Mouse (Mus musculus) hindbrain, embryonic 12.5 days (tissue): ENCODE data around the gene Tead1. TPM values are rescaled to one million over a fixed set of nuclear protein-coding genes. Genes with fewer than 3 reads are reported as not detected.

Experiments
- ATAC-seq: fragments of 200-750 bp; cut with Nextera tagmentation; 2 replicates; pipeline ENCODE4 v1.8.0; 2017; ENCODE audit warnings: moderate TSS enrichment; ENCODE audit not compliant: low FRiP score
- H3K27ac ChIP-seq: fragments of 300-500 bp; sonication (generic); 2 replicates; pipeline ENCODE4 v1.5.1; 2016; ENCODE audit warnings: mild to moderate bottlenecking
- H3K27me3 ChIP-seq: fragments of 300-500 bp; sonication (generic); 2 replicates; pipeline ENCODE4 v1.6.1; 2016; ENCODE audit warnings: mild to moderate bottlenecking
- H3K36me3 ChIP-seq: fragments of 300-500 bp; sonication (generic); 2 replicates; pipeline ENCODE4 v1.6.1; 2016; ENCODE audit warnings: mild to moderate bottlenecking
- H3K4me1 ChIP-seq: fragments of 300-500 bp; sonication (generic); 2 replicates; pipeline ENCODE4 v1.6.1; 2016
- H3K4me2 ChIP-seq: fragments of 300-500 bp; sonication (generic); replicated peaks from 2 replicates; pipeline ENCODE4 v1.6.1; 2016; ENCODE audit warnings: mild to moderate bottlenecking
- H3K4me3 ChIP-seq: fragments of 300-500 bp; sonication (generic); 2 replicates; pipeline ENCODE4 v1.5.1; 2016; ENCODE audit warnings: mild to moderate bottlenecking
- H3K9ac ChIP-seq: fragments of 300-500 bp; sonication (generic); 2 replicates; pipeline ENCODE4 v1.6.1; 2016; ENCODE audit warnings: mild to moderate bottlenecking, moderate library complexity
- H3K9me3 ChIP-seq: fragments of 300-500 bp; sonication (generic); replicated peaks from 2 replicates; pipeline ENCODE4 v1.6.1; 2016; ENCODE audit warnings: mild to moderate bottlenecking
- WGBS: fragments of 180-500 bp; shearing (Covaris S2); methylation state at CpG from one replicate; pipeline ENCODE4 v1.1.7; 2016; 5-methylcytosine and 5-hydroxymethylcytosine counted together
- polyA plus RNA-seq: library from polyadenylated mRNA; unstranded; fragments of >200 nt; fragmentation: Nextera tagmentation; extraction: Ambion mirVana; gene quantifications from 2 replicates; pipeline ENCODE4 v1.2.1, GENCODE M21; 2016

The Tead1 gene
- polyA plus RNA-seq, 1 experiment from 2014 or later, result 25.4 TPM

GRCm38 (mm10) chr7:112812037-112812775 is 133.1 kb downstream of the Tead1 start:
- Histone ChIP-seq H3K4me3 (no peak overlapping the region), H3K4me2 (no peak overlapping the region), H3K4me1 (peaks cover 18% of the 10 kb centered on the region), H3K27me3 (no peaks in the 10 kb centered on the region), H3K9ac (no peak overlapping the region), H3K27ac (no peak overlapping the region), H3K36me3 (no peaks in the 10 kb centered on the region), H3K9me3 (no peaks in the 10 kb centered on the region)
- ATAC-seq, result no peak
- 64% methylated on average over 10 of the region's 10 CpGs for WGBS

- 92% methylated on average over 7 of the region's 7 CpGs for WGBS
- no peak for ATAC-seq
- H3K4me1 ChIP-seq, result peaks cover 13% of the 10 kb centered on the region
- no peak overlapping the region for H3K4me3 ChIP-seq
- H3K36me3 ChIP-seq, result no peaks in the 10 kb centered on the region
- no peaks in the 10 kb centered on the region for H3K9me3 ChIP-seq
- no peak overlapping the region for H3K27ac ChIP-seq
- H3K4me2 ChIP-seq, result no peak overlapping the region
- no peak overlapping the region for H3K9ac ChIP-seq
- no peaks in the 10 kb centered on the region for H3K27me3 ChIP-seq
Observed at GRCm38 (mm10) chr7:112813163-112813562, 134.0 kb downstream of the Tead1 start.

GRCm38 (mm10) chr7:112813731-112814306 is 134.7 kb downstream of the Tead1 start:
- 88% methylated on average over 8 of the region's 8 CpGs for WGBS
- no peak overlapping the region for H3K27ac ChIP-seq
- H3K36me3 ChIP-seq, result no peaks in the 10 kb centered on the region
- no peak overlapping the region for H3K9ac ChIP-seq
- H3K9me3 ChIP-seq, result no peaks in the 10 kb centered on the region
- ATAC-seq, result no peak
- peaks cover 14% of the 10 kb centered on the region for H3K4me1 ChIP-seq
- no peak overlapping the region for H3K4me2 ChIP-seq
- no peak overlapping the region for H3K4me3 ChIP-seq
- H3K27me3 ChIP-seq, result no peaks in the 10 kb centered on the region

- H3K36me3 ChIP-seq, result no peaks in the 10 kb centered on the region
- 71% methylated on average over 5 of the region's 5 CpGs for WGBS
- no peaks in the 10 kb centered on the region for H3K27me3 ChIP-seq
- H3K4me1 ChIP-seq, result peaks cover 16% of the 10 kb centered on the region
- H3K4me2 ChIP-seq, result no peak overlapping the region
- H3K9ac ChIP-seq, result no peak overlapping the region
- no peaks in the 10 kb centered on the region for H3K9me3 ChIP-seq
- ATAC-seq, result no peak
- H3K4me3 ChIP-seq, result no peak overlapping the region
- H3K27ac ChIP-seq, result no peak overlapping the region
Observed at GRCm38 (mm10) chr7:112816016-112816415, 136.9 kb downstream of the Tead1 start.

- Histone ChIP-seq H3K4me1 (peaks cover 47% of the 10 kb centered on the region), H3K9me3 (no peaks in the 10 kb centered on the region), H3K27me3 (no peaks in the 10 kb centered on the region; the same call in 1 of the 2 replicates), H3K36me3 (no peaks in the 10 kb centered on the region), H3K27ac (no peak overlapping the region), H3K4me2 (no peak overlapping the region), H3K4me3 (no peak overlapping the region), H3K9ac (no peak overlapping the region)
- 80% methylated on average over 4 of the region's 4 CpGs for WGBS
- no peak for ATAC-seq
Observed at GRCm38 (mm10) chr7:112819833-112820232, 140.7 kb downstream of the Tead1 start.

- no peak overlapping the region for H3K9ac ChIP-seq
- H3K4me2 ChIP-seq, result peak overlapping the region; percentile 31
- H3K9me3 ChIP-seq, result no peaks in the 10 kb centered on the region
- peaks cover 77% of the 10 kb centered on the region for H3K4me1 ChIP-seq
- H3K27me3 ChIP-seq, result no peaks in the 10 kb centered on the region; the same call in 1 of the 2 replicates
- ATAC-seq, result no peak
- WGBS, result 13% methylated on average over 5 of the region's 5 CpGs
- H3K27ac ChIP-seq, result peak overlapping the region; percentile 57
- H3K36me3 ChIP-seq, result no peaks in the 10 kb centered on the region
- no peak overlapping the region for H3K4me3 ChIP-seq
Observed at GRCm38 (mm10) chr7:112822879-112823278, 143.8 kb downstream of the Tead1 start.

- H3K27ac ChIP-seq, result peak overlapping the region; percentile 57
- peaks cover 84% of the 10 kb centered on the region for H3K4me1 ChIP-seq
- 2% methylated on average over 5 of the region's 5 CpGs for WGBS
Observed at GRCm38 (mm10) chr7:112823621-112824020, 144.5 kb downstream of the Tead1 start.

GRCm38 (mm10) chr7:112825339-112825781 is 146.2 kb downstream of the Tead1 start:
- H3K4me2 ChIP-seq, result peak overlapping the region; percentile 39
- H3K27me3 ChIP-seq, result no peaks in the 10 kb centered on the region; the same call in 1 of the 2 replicates
- no peak overlapping the region for H3K9ac ChIP-seq
- peaks cover 82% of the 10 kb centered on the region for H3K4me1 ChIP-seq
- ATAC-seq, result 0 out of 2 replicates have a peak, but pooled peaks have one; percentile 12
- WGBS, result 5% methylated on average over 11 of the region's 11 CpGs
- no peak overlapping the region for H3K4me3 ChIP-seq
- H3K9me3 ChIP-seq, result no peaks in the 10 kb centered on the region
- peak overlapping the region; percentile 90 for H3K27ac ChIP-seq
- no peaks in the 10 kb centered on the region for H3K36me3 ChIP-seq

More at GRCm38 (mm10) chr7:112823621-112824020, 144.5 kb downstream of the Tead1 start:
- Histone ChIP-seq H3K4me2 (peak overlapping the region; percentile 31), H3K9me3 (no peaks in the 10 kb centered on the region), H3K27me3 (no peaks in the 10 kb centered on the region; the same call in 1 of the 2 replicates), H3K9ac (peak overlapping the region; percentile 18; the same call in 1 of the 2 replicates), H3K4me3 (no peak overlapping the region), H3K36me3 (no peaks in the 10 kb centered on the region)
- ATAC-seq, result peak; percentile 79

GRCm38 (mm10) chr7:112826114-112826911 is 147.2 kb downstream of the Tead1 start:
- H3K4me3 ChIP-seq, result no peak overlapping the region
- peak; percentile 82 for ATAC-seq
- H3K36me3 ChIP-seq, result no peaks in the 10 kb centered on the region
- peak overlapping the region; percentile 90 for H3K27ac ChIP-seq
- peak overlapping the region; percentile 39 for H3K4me2 ChIP-seq
- no peaks in the 10 kb centered on the region; the same call in 1 of the 2 replicates for H3K27me3 ChIP-seq
- H3K4me1 ChIP-seq, result peaks cover 78% of the 10 kb centered on the region
- no peaks in the 10 kb centered on the region for H3K9me3 ChIP-seq
- 13% methylated on average over 17 of the region's 17 CpGs for WGBS
- H3K9ac ChIP-seq, result peak overlapping the region; percentile 45; the same call in 1 of the 2 replicates

- Histone ChIP-seq H3K4me3 (no peak overlapping the region), H3K9ac (no peak overlapping the region), H3K27ac (no peak overlapping the region), H3K36me3 (no peaks in the 10 kb centered on the region), H3K9me3 (no peaks in the 10 kb centered on the region), H3K4me1 (peaks cover 72% of the 10 kb centered on the region), H3K27me3 (no peaks in the 10 kb centered on the region), H3K4me2 (no peak overlapping the region)
- 66% methylated on average over 10 of the region's 10 CpGs for WGBS
- no peak for ATAC-seq
Observed at GRCm38 (mm10) chr7:112828016-112828695, 149.0 kb downstream of the Tead1 start.

GRCm38 (mm10) chr7:112828696-112829022 is 149.5 kb downstream of the Tead1 start:
- Histone ChIP-seq H3K4me2 (no peak overlapping the region), H3K9me3 (no peaks in the 10 kb centered on the region), H3K36me3 (no peaks in the 10 kb centered on the region), H3K27ac (no peak overlapping the region), H3K4me1 (peaks cover 67% of the 10 kb centered on the region), H3K27me3 (no peaks in the 10 kb centered on the region), H3K9ac (no peak overlapping the region), H3K4me3 (no peak overlapping the region)
- ATAC-seq, result no peak

- no peak for ATAC-seq
- no peak overlapping the region for H3K27ac ChIP-seq
- H3K4me1 ChIP-seq, result peaks cover 57% of the 10 kb centered on the region
- H3K4me3 ChIP-seq, result no peak overlapping the region
- no peak overlapping the region for H3K9ac ChIP-seq
- H3K9me3 ChIP-seq, result no peaks in the 10 kb centered on the region
- no peak overlapping the region for H3K4me2 ChIP-seq
- H3K27me3 ChIP-seq, result no peaks in the 10 kb centered on the region
- H3K36me3 ChIP-seq, result no peaks in the 10 kb centered on the region
- 59% methylated on average over 4 of the region's 4 CpGs for WGBS
Observed at GRCm38 (mm10) chr7:112830946-112831345, 151.8 kb downstream of the Tead1 start.
